Mouse (Mus musculus) olfactory bulb, adult 2 months (tissue): ENCODE data around the gene Bag3. TPM values are rescaled to one million over a fixed set of nuclear protein-coding genes. Genes with fewer than 3 reads are reported as not detected.

Experiments
- H3K27ac ChIP-seq: fragments of 200-500 bp; 2 replicates; pipeline ENCODE4 v1.5.1; 2012; ENCODE audit warnings: low read depth, low read length; ENCODE audit not compliant: insufficient read depth
- H3K4me1 ChIP-seq: fragments of 200-500 bp; 2 replicates; pipeline ENCODE4 v1.6.1; 2012; ENCODE audit warnings: low read length; ENCODE audit not compliant: control insufficient read depth, insufficient read depth
- H3K4me3 ChIP-seq: fragments of 200-500 bp; 2 replicates; pipeline ENCODE4 v1.5.1; 2012; ENCODE audit warnings: mild to moderate bottlenecking, low read depth, low read length, moderate library complexity; ENCODE audit not compliant: insufficient read depth
- CTCF ChIP-seq: fragments of 200-500 bp; IDR thresholded peaks from 2 replicates; pipeline ENCODE4 v1.5.1; 2012; ENCODE audit warnings: low read depth, mild to moderate bottlenecking, low read length, moderate library complexity; ENCODE audit not compliant: insufficient read depth
- POLR2A ChIP-seq: fragments of 200-500 bp; IDR thresholded peaks from 2 replicates; pipeline ENCODE4 v1.6.1; 2012; ENCODE audit warnings: mild to moderate bottlenecking, low read depth, low read length, moderate library complexity; ENCODE audit not compliant: insufficient read depth
- WGBS: fragments of 180-500 bp; shearing (Covaris S2); methylation state at CpG from one replicate; pipeline ENCODE4 v1.1.7; 2018; 5-methylcytosine and 5-hydroxymethylcytosine counted together
- polyA plus RNA-seq: library from polyadenylated mRNA; stranded (reverse); fragments of >200 nt; gene quantifications from 2 replicates; pipeline ENCODE4 v1.2.4, GENCODE M21; 2012; ENCODE audit warnings: low replicate concordance; ENCODE audit not compliant: missing spikeins, insufficient read depth, insufficient read length

Bag3 gene
- not detected in 2 replicates for polyA plus RNA-seq

DNA sequence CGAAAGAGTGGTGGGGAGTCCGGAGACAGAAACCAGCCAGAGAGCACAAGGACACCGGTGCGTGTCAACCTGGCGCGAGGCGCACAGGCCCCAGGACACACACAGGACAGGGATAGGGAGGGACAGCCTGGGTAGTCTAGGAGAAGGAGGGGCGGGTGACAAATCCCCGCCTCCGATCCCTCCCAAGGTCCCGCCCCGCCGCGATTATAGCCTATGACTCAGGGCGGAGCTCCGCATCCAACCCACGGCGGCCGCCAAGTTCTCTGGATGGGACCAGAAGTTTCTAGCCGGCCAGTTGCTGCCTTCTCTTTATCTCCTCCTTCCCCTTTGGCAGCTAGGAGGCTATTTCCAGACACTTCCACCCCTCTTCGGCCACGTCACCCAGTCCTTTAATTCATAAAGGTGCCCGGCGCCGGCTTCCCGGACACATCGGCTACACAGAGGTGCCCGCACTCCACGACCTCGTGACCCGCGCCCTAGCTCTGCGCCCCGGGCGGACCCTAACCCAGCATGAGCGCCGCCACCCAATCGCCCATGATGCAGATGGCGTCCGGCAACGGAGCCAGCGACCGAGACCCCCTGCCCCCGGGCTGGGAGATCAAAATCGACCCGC, at the start of gene Bag3:
Gene Bag3, plus strand, starts transcription at position 268 of the 613 bp plus-strand sequence.
- TF ChIP-seq CTCF (no peak), POLR2A (peak; percentile 45; the same call in 1 of the 2 replicates)
- H3K4me3 ChIP-seq, result peak within 1 kb of the TSS; percentile 45
- 5% methylated on average over 46 of the region's 46 CpGs for WGBS
- H3K4me1 ChIP-seq, result peaks cover 16% of the 10 kb centered on the region
- peak within 1 kb of the TSS; percentile 34; the same call in 1 of the 2 replicates for H3K27ac ChIP-seq

GRCm38 (mm10) chr7:128474322-128474721, 49.1 kb upstream of the Bag3 start:
- TF ChIP-seq CTCF (peak; percentile 83), POLR2A (no peak)
- H3K4me1 ChIP-seq, result no peaks in the 10 kb centered on the region
- 19% methylated on average over 10 of the region's 10 CpGs for WGBS

GRCm38 (mm10) chr7:128488986-128489385, 34.4 kb upstream of the Bag3 start:
- 98% methylated on average over 3 of the region's 3 CpGs for WGBS
- TF ChIP-seq CTCF, result no peak
- no peak for TF ChIP-seq POLR2A
- H3K4me3 ChIP-seq, result no peak overlapping the region
- no peaks in the 10 kb centered on the region for H3K4me1 ChIP-seq
- H3K27ac ChIP-seq, result no peak overlapping the region

More at GRCm38 (mm10) chr7:128474322-128474721, 49.1 kb upstream of the Bag3 start:
- Histone ChIP-seq H3K4me3 (peak overlapping the region; percentile 41), H3K27ac (no peak overlapping the region)

- TF ChIP-seq CTCF (no peak), POLR2A (no peak)
- Histone ChIP-seq H3K27ac (no peak overlapping the region), H3K4me3 (no peak overlapping the region), H3K4me1 (no peaks in the 10 kb centered on the region)
- 92% methylated on average over 5 of the region's 5 CpGs for WGBS
Observed at GRCm38 (mm10) chr7:128494546-128494945, 28.9 kb upstream of the Bag3 start.

GRCm38 (mm10) chr7:128499801-128500200, 23.6 kb upstream of the Bag3 start:
- WGBS, result 90% methylated on average over 6 of the region's 6 CpGs
- Histone ChIP-seq H3K4me3 (no peak overlapping the region), H3K4me1 (no peaks in the 10 kb centered on the region), H3K27ac (no peak overlapping the region)
- TF ChIP-seq CTCF (no peak), POLR2A (no peak)

GRCm38 (mm10) chr7:128504091-128504490, 19.3 kb upstream of the Bag3 start:
- WGBS, result 51% methylated on average over 6 of the region's 6 CpGs
- H3K4me3 ChIP-seq, result no peak overlapping the region
- no peak for TF ChIP-seq POLR2A
- TF ChIP-seq CTCF, result no peak

GRCm38 (mm10) chr7:128511936-128512335, 11.5 kb upstream of the Bag3 start:
- no peak for TF ChIP-seq POLR2A
- no peak for TF ChIP-seq CTCF
- Histone ChIP-seq H3K4me1 (peaks cover 3% of the 10 kb centered on the region; the same call in 1 of the 2 replicates), H3K27ac (no peak overlapping the region), H3K4me3 (no peak overlapping the region)
- 84% methylated on average over 5 of the region's 5 CpGs for WGBS

More at GRCm38 (mm10) chr7:128504091-128504490, 19.3 kb upstream of the Bag3 start:
- H3K4me1 ChIP-seq, result no peaks in the 10 kb centered on the region; the same call in 1 of the 2 replicates
- 0 out of 2 replicates have a peak overlapping the region, but pooled peaks have one; percentile 60 for H3K27ac ChIP-seq

DNA sequence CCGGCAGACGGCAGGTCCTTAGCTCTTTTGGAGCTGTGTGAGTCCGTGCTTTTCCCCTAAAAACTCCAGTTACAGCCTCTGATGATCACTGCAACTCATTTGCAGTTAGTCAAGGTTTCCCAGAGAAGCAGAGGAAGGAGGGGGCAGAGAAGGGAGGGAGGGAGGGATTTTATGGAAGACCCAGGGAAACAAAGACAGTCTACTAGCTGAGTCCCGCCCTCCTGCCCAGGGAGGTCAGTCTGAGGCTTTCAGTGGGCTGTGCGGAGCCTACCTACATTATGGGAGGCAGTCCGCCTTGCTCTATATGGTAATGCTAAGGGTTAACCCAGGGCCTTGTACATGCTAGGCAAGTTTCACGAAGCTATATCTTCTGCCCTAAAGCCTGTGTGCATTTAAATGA, 9.9 kb upstream of the Bag3 start:
- 70% methylated on average over 7 of the region's 7 CpGs for WGBS
- Histone ChIP-seq H3K4me3 (no peak overlapping the region), H3K27ac (no peak overlapping the region), H3K4me1 (0 out of 2 replicates have a peak, but pooled peaks cover 3% of the 10 kb centered on the region)
- TF ChIP-seq CTCF (no peak), POLR2A (no peak)

GRCm38 (mm10) chr7:128514341-128514740, 9.1 kb upstream of the Bag3 start:
- peaks cover 4% of the 10 kb centered on the region; the same call in 1 of the 2 replicates for H3K4me1 ChIP-seq
- no peak overlapping the region for H3K27ac ChIP-seq
- 81% methylated on average over 4 of the region's 4 CpGs for WGBS
- H3K4me3 ChIP-seq, result no peak overlapping the region
- TF ChIP-seq CTCF (no peak), POLR2A (no peak)

- no peak overlapping the region for H3K4me3 ChIP-seq
- H3K4me1 ChIP-seq, result peaks cover 7% of the 10 kb centered on the region; the same call in 1 of the 2 replicates
- WGBS, result 56% methylated on average over 4 of the region's 4 CpGs
- H3K27ac ChIP-seq, result no peak overlapping the region
- TF ChIP-seq CTCF, result no peak
- no peak for TF ChIP-seq POLR2A
Observed at GRCm38 (mm10) chr7:128516346-128516745, 7.1 kb upstream of the Bag3 start.
